Mouse (Mus musculus) stomach, postnatal 0 days (tissue): ENCODE results near the gene Sectm1a. TPM values are rescaled to one million over a fixed set of nuclear protein-coding genes. Genes with fewer than 3 reads are reported as not detected.
A peak's percentile ranks its signal among the peaks of the same experiment; 100 is the strongest.
"Not testable (repeated sequence)": the region's sequence is repeated elsewhere in the genome, so short reads cannot be mapped to it uniquely, and the experiment has no call there.

Source experiments
- ATAC-seq: fragments of 200-750 bp; cut with Nextera tagmentation; 2 replicates; pipeline ENCODE4 v1.8.0; 2017; ENCODE audit not compliant: low FRiP score, low TSS enrichment
- DNase-seq: peaks from one replicate; pipeline ENCODE4 v3.0.0-alpha.2; 2016; ENCODE audit warnings: low spot score
- H3K27ac ChIP-seq: fragments of 300-500 bp; sonication (generic); replicated peaks from 2 replicates; pipeline ENCODE4 v1.5.1; 2014; ENCODE audit warnings: mild to moderate bottlenecking, control low read depth
- H3K27me3 ChIP-seq: fragments of 300-500 bp; sonication (generic); 2 replicates; pipeline ENCODE4 v1.6.1; 2014; ENCODE audit warnings: low read length; ENCODE audit not compliant: control insufficient read depth, insufficient read depth
- H3K36me3 ChIP-seq: fragments of 300-500 bp; sonication (generic); 2 replicates; pipeline ENCODE4 v1.6.1; 2014; ENCODE audit warnings: low read length, mixed read lengths; ENCODE audit not compliant: control insufficient read depth, insufficient read depth
- H3K4me1 ChIP-seq: fragments of 300-500 bp; sonication (generic); replicated peaks from 2 replicates; pipeline ENCODE4 v1.6.1; 2014; ENCODE audit warnings: antibody characterized with exemption; ENCODE audit not compliant: control insufficient read depth, insufficient read depth
- H3K4me2 ChIP-seq: fragments of 300-500 bp; sonication (generic); replicated peaks from 2 replicates; pipeline ENCODE4 v1.6.1; 2014; ENCODE audit warnings: low read depth, mild to moderate bottlenecking, control low read depth, moderate library complexity
- H3K4me3 ChIP-seq: fragments of 300-500 bp; sonication (generic); 2 replicates; pipeline ENCODE4 v1.5.1; 2014; ENCODE audit warnings: low read depth, low read length, control low read depth
- H3K9ac ChIP-seq: fragments of 300-500 bp; sonication (generic); 2 replicates; pipeline ENCODE4 v1.6.1; 2014; ENCODE audit warnings: mild to moderate bottlenecking, low read length, control low read depth, mixed read lengths
- H3K9me3 ChIP-seq: fragments of 300-500 bp; sonication (generic); 2 replicates; pipeline ENCODE4 v1.6.1; 2016; ENCODE audit warnings: low read length; ENCODE audit not compliant: control insufficient read depth
- CTCF ChIP-seq: IDR thresholded peaks from 2 replicates; pipeline ENCODE4 v1.5.1; 2016; ENCODE audit warnings: antibody characterized with exemption, low read depth, mild to moderate bottlenecking, moderate library complexity
- EP300 ChIP-seq: optimal IDR thresholded peaks from 2 replicates; pipeline ENCODE3; 2016; ENCODE audit warnings: antibody characterized with exemption
- WGBS: fragments of 180-500 bp; shearing (Covaris S2); extraction: QIAGEN DNeasy Blood & Tissue Kit; methylation state at CpG from one replicate; pipeline ENCODE4 v1.1.7; 2014; 5-methylcytosine and 5-hydroxymethylcytosine counted together
- polyA plus RNA-seq: library from polyadenylated mRNA; unstranded; fragments of >200 nt; fragmentation: Nextera tagmentation; extraction: Ambion mirVana; gene quantifications from 2 replicates; pipeline ENCODE4 v1.2.1, GENCODE M21; 2015

Gene Sectm1a
- polyA plus RNA-seq, 1 experiment from 2014 or later = 11.8 TPM

- 61% methylated on average over 1 of the region's 1 CpGs for WGBS
- Histone ChIP-seq H3K9ac (no peak overlapping the region), H3K27me3 (no peaks in the 10 kb centered on the region), H3K27ac (no peak overlapping the region), H3K36me3 (no peaks in the 10 kb centered on the region), H3K4me1 (no peaks in the 10 kb centered on the region), H3K4me3 (no peak overlapping the region), H3K4me2 (no peak overlapping the region), H3K9me3 (no peaks in the 10 kb centered on the region)
- DNase-seq (no peak), ATAC-seq (no peak)
- TF ChIP-seq EP300 (no peak), CTCF (no peak)
Observed at GRCm38 (mm10) chr11:121049840-121050239, 31.2 kb downstream of the Sectm1a start.

DNA sequence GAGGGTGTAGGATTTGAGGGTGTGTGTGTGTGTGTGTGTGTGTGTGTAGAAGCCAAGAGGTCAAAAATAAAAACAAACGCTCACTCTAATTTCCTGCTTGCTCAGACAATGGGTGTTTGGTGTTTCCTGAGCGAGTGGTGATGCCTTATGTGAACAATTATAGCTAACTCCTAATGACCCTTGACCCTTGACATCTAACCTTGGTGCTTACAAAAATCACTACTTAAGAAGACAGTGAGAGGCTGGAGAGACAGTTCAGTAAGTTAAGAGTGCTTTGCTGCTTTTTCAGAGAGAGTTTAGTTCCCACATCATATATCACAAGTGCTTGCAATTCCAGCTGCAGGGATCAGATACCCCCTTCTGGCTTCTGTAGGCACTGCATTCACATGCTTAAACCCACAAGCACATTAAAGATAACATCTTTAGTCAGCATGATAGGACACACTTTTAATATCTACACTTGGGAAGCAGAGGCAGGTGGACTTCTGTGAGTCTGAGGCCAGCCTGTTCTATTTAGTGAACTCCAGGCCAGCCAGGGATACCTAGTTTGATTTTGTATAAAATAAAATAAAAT, 33.1 kb downstream of the Sectm1a start:
- no peaks in the 10 kb centered on the region for H3K9me3 ChIP-seq
- ATAC-seq (no peak), DNase-seq (peak; percentile 43)
- no peak overlapping the region for H3K4me3 ChIP-seq
- TF ChIP-seq CTCF (peak; percentile 73), EP300 (no peak)
- WGBS = 63% methylated on average over 2 of the region's 2 CpGs
- H3K9ac ChIP-seq = no peak overlapping the region
- no peak overlapping the region for H3K27ac ChIP-seq
- H3K36me3 ChIP-seq = no peaks in the 10 kb centered on the region
- H3K4me2 ChIP-seq = no peak overlapping the region
- H3K4me1 ChIP-seq = no peaks in the 10 kb centered on the region
- H3K27me3 ChIP-seq = no peaks in the 10 kb centered on the region

DNA sequence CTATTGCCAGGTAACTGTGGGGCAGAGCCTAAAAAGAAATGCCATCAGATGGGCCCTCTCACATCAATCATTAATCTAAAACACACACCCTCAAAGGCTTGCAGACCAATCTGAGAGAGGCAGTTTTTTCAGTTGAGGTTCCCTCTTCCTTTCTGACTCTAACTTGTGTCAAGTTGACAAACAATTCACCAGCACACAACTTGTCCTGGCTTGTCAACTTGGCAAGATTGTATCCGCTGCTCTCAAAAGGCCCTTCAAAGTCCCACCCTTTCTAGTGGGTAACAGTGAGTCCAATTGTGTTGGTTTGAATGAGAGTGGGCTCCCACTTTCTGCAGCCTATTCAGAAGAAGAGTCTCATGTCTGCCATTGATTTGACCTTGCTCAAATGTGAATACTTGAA, 35.7 kb downstream of the Sectm1a start:
- ATAC-seq (no peak), DNase-seq (no peak)
- Histone ChIP-seq H3K9me3 (no peaks in the 10 kb centered on the region), H3K4me3 (no peak overlapping the region), H3K27ac (no peak overlapping the region), H3K4me1 (no peaks in the 10 kb centered on the region), H3K9ac (no peak overlapping the region), H3K4me2 (no peak overlapping the region), H3K36me3 (no peaks in the 10 kb centered on the region), H3K27me3 (no peaks in the 10 kb centered on the region)
- WGBS = 50% methylated on average over 1 of the region's 1 CpGs
- no peak for TF ChIP-seq EP300
- no peak for TF ChIP-seq CTCF

DNA sequence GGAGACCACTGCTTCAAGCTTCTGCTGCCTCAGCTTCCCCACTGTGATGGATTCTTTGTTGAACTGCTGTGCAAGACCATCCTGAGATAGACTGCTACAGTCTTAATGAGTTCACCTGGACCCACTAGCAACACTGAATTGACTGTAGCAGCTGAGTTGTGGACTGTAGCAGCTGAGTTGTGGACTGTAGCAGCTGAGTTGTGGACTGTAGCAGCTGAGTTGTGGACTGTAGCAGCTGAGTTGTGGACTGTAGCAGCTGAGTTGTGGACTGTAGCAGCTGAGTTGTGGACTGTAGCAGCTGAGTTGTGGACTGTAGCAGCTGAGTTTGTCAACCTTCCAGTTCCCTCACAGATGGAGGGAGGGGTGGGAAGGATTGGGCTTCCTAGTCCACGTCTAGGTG, 38.0 kb downstream of the Sectm1a start:
- not testable (repeated sequence) for H3K27me3 ChIP-seq, H3K9ac ChIP-seq, H3K27ac ChIP-seq, H3K4me2 ChIP-seq, H3K4me3 ChIP-seq, H3K36me3 ChIP-seq, DNase-seq, ATAC-seq, H3K4me1 ChIP-seq, H3K9me3 ChIP-seq
- WGBS = 48% methylated on average over 1 of the region's 1 CpGs

- Histone ChIP-seq H3K36me3 (no peaks in the 10 kb centered on the region), H3K27me3 (no peaks in the 10 kb centered on the region), H3K4me2 (no peak overlapping the region), H3K4me1 (no peaks in the 10 kb centered on the region), H3K9me3 (no peaks in the 10 kb centered on the region), H3K9ac (no peak overlapping the region), H3K4me3 (no peak overlapping the region), H3K27ac (no peak overlapping the region)
- no peak for ATAC-seq
- 68% methylated on average over 4 of the region's 4 CpGs for WGBS
- no peak for TF ChIP-seq EP300
- no peak for TF ChIP-seq CTCF
- DNase-seq = no peak
Observed at GRCm38 (mm10) chr11:121042480-121042879, 38.5 kb downstream of the Sectm1a start.

DNA sequence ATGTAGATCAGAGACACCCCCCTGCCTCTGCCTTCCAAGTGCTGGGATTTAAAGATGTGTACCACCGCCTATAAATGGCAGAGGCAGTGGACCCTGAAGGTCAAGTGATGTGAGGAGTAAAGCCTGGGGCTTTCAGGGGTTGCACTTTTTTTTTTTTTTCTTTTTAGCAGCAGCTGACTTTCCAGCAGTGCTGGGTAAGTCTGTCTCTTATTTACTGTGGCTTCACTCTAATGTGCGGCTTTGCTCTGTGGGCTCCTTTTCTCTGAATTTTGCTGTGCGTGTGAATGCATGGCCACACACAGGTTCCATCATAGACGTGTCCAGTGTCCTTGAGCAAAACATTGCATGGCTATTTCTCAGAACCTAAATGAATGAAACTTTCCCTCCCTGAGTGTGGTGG, 39.4 kb downstream of the Sectm1a start:
- WGBS = 74% methylated on average over 4 of the region's 4 CpGs
- H3K4me1 ChIP-seq = no peaks in the 10 kb centered on the region
- H3K27me3 ChIP-seq = no peaks in the 10 kb centered on the region
- DNase-seq (no peak), ATAC-seq (no peak)
- H3K36me3 ChIP-seq = no peaks in the 10 kb centered on the region
- no peak overlapping the region for H3K4me3 ChIP-seq
- H3K27ac ChIP-seq = no peak overlapping the region
- H3K9ac ChIP-seq = no peak overlapping the region
- TF ChIP-seq CTCF = no peak
- no peak for TF ChIP-seq EP300
- no peak overlapping the region for H3K4me2 ChIP-seq
- H3K9me3 ChIP-seq = no peaks in the 10 kb centered on the region
